Mouse (Mus musculus) ES-E14 (cell line): ENCODE measurements around the gene Srebf1. TPM values are rescaled to one million over a fixed set of nuclear protein-coding genes. Genes with fewer than 3 reads are reported as not detected.

Experiments
- DNase-seq: peaks from one replicate; pipeline ENCODE4 v3.0.0-alpha.2; 2013; ENCODE audit warnings: low read depth, low spot score
- H3K27ac ChIP-seq: 2 replicates; pipeline ENCODE4 v1.5.1; 2012; ENCODE audit warnings: low read depth, mild to moderate bottlenecking, low read length, moderate library complexity, mixed read lengths; ENCODE audit not compliant: poor library complexity, insufficient read depth, severe bottlenecking
- H3K36me3 ChIP-seq: 2 replicates; pipeline ENCODE4 v1.6.1; 2012; ENCODE audit warnings: mild to moderate bottlenecking, low read length, moderate library complexity, mixed read lengths; ENCODE audit not compliant: control insufficient read depth, poor library complexity, insufficient read depth, severe bottlenecking
- H3K4me1 ChIP-seq, 2 experiments: fragments of 150-350 bp in 1 of 2; sonication (generic) in 1 of 2; 2 replicates each; pipeline ENCODE4 v1.6.1; 2012; ENCODE audit warnings: low read length in 2 of 2, mild to moderate bottlenecking in 1 of 2, mixed read lengths in 1 of 2; ENCODE audit not compliant: control insufficient read depth in 2 of 2, insufficient read depth in 2 of 2, poor library complexity in 1 of 2
- H3K4me3 ChIP-seq, 2 experiments: fragments of 150-350 bp in 1 of 2; sonication (generic) in 1 of 2; 2 replicates each; pipeline ENCODE4 v1.5.1; 2012; ENCODE audit warnings: low read length in 2 of 2, low read depth in 1 of 2, mild to moderate bottlenecking in 1 of 2, mixed read lengths in 1 of 2; ENCODE audit not compliant: insufficient read depth in 1 of 2, poor library complexity in 1 of 2, severe bottlenecking in 1 of 2
- H3K9ac ChIP-seq: 2 replicates; pipeline ENCODE4 v1.6.1; 2012; ENCODE audit warnings: low read depth, mild to moderate bottlenecking, low read length, mixed read lengths; ENCODE audit not compliant: poor library complexity, insufficient read depth, severe bottlenecking
- H3K9me3 ChIP-seq: fragments of 150-350 bp; sonication (generic); 2 replicates; pipeline ENCODE4 v1.6.1; 2012; ENCODE audit warnings: low read depth, mild to moderate bottlenecking, low read length; ENCODE audit not compliant: control insufficient read depth, insufficient read depth
- CHD2 ChIP-seq: IDR thresholded peaks from 2 replicates; pipeline ENCODE4 v1.6.1; 2014; ENCODE audit warnings: mild to moderate bottlenecking, low read depth, low read length, inconsistent platforms
- HCFC1 ChIP-seq: IDR thresholded peaks from 2 replicates; pipeline ENCODE4 v1.6.1; 2012; ENCODE audit warnings: low read length, inconsistent platforms, borderline replicate concordance; ENCODE audit not compliant: insufficient read depth
- MAFK ChIP-seq: IDR thresholded peaks from 2 replicates; pipeline ENCODE4 v1.6.1; 2014; ENCODE audit warnings: mild to moderate bottlenecking, low read depth, low read length, inconsistent platforms; ENCODE audit not compliant: insufficient read depth
- ZC3H11A ChIP-seq: IDR thresholded peaks from 2 replicates; pipeline ENCODE4 v1.6.1; 2012; ENCODE audit warnings: low read depth, mild to moderate bottlenecking, inconsistent platforms, low read length, borderline replicate concordance
- ZNF384 ChIP-seq: IDR thresholded peaks from 2 replicates; pipeline ENCODE4 v1.6.1; 2012; ENCODE audit warnings: low read depth, low read length, inconsistent platforms
- in situ Hi-C, 2 experiments: fragments of 600-800 bp; cut with MboI; formaldehyde crosslinking; loops; one replicate each; pipeline ENCODE4 v1.15.1; 2025; ENCODE audit warnings: low sequenced_read_pairs in 2 of 2, inconsistent platforms in 1 of 2; ENCODE audit not compliant: unreplicated experiment in 2 of 2
- total RNA-seq: library from RNA; depleted of rRNA; stranded (reverse); fragments of 300-350 nt; gene quantifications from 2 replicates; pipeline ENCODE4 v1.2.3, GENCODE M21; 2012

Gene Srebf1
- total RNA-seq, 1 experiment, result 136 TPM

DNA sequence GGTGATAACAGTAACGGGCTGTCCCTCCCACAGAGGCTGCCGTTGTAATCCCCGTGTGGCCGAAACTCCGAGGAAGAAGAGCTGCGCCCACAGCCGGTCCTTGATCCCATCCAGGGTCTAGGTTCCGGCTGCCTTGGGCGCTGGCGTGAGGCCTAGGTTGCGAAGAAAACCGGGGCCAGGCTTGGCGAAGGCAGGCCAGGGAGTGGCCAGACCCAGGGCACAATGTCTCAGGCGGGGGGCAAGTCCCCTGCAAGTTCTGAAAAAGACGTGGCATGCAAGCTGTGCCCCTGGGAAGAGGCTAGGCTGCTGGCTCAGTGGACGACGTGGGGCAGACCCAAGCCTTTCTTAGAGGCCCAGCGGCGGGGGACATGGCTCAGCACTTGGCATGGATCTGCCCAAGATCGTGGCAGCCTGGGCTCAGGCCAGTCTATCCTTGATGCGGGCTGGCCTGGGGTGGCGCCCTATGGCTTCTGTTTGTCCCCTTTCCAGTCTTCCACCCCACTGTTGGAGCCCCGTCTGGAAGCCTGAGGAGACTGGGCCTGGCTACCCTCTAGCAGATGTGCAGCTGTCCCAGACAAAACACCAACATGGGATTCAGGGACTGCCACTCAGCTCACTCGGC is 24.3 kb downstream of the Srebf1 start:
- Histone ChIP-seq H3K4me3 (no peak overlapping the region), H3K27ac (no peak overlapping the region), H3K9ac (no peak overlapping the region), H3K9me3 (no peaks in the 10 kb centered on the region), H3K4me1 (peaks cover 2 to 3% of the 10 kb centered on the region in 2 experiments; a peak in 1 of 4 replicates), H3K36me3 (peaks cover 49% of the 10 kb centered on the region)
- TF ChIP-seq ZNF384 (no peak), MAFK (no peak), ZC3H11A (no peak), CHD2 (no peak), HCFC1 (no peak)
- in situ Hi-C loops, result no loop called here
- no peak for DNase-seq

DNA sequence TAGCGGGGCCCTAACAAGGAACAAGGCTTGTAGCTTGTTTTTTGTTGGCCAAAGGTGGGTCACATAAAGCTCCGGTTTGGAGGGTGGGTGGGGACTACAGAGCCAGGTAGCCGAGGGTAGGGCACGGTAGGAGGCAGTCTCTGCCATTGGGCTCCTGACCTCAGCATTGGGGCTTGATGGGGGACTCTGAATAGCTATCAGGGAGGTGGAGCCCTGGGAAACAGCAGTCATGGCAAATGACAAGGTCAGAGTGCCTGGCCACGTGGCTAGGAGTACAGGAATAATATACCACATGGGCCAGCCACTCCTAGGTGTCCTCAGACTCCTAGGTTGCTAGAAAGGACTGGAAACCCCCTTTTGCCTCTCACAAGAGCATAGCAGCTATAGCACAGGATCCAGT is 26.0 kb downstream of the Srebf1 start:
- no peak for DNase-seq
- no peaks in the 10 kb centered on the region for H3K9me3 ChIP-seq
- peaks cover 2 to 3% of the 10 kb centered on the region in 2 experiments; a peak in 1 of 4 replicates for H3K4me1 ChIP-seq
- no peak overlapping the region for H3K9ac ChIP-seq
- H3K36me3 ChIP-seq, result peaks cover 31% of the 10 kb centered on the region
- no peak for TF ChIP-seq MAFK
- no peak for TF ChIP-seq ZC3H11A
- no peak for TF ChIP-seq CHD2
- no peak for TF ChIP-seq ZNF384
- TF ChIP-seq HCFC1, result no peak
- no peak overlapping the region for H3K27ac ChIP-seq
- in situ Hi-C loops, result no loop called here
- no peak overlapping the region for H3K4me3 ChIP-seq

DNA sequence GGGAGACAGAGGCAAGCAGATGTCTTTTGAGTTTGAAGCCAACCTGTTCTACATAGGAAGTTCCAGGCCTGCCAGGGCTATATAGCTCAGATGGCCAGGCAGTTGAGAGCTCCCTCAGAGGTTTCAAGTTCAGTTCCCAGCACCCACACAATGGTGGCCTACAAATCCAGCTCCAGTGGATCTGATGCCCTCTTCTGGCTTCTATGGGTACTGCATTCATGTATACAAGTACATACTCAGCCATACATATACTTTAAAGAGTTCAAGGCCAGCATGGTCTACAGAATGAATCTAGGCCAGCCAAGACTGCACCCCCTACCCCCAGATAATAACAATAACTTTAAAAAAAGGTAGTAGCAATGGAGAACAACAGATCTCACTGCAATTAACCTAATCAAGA is 27.3 kb downstream of the Srebf1 start:
- no peak for TF ChIP-seq HCFC1
- no peak for TF ChIP-seq MAFK
- TF ChIP-seq CHD2, result no peak
- 0 out of 2 replicates have a peak, but pooled peaks have one; percentile 28 for TF ChIP-seq ZC3H11A
- H3K27ac ChIP-seq, result no peak overlapping the region
- in situ Hi-C loops, result no loop called here
- no peak overlapping the region for H3K9ac ChIP-seq
- no peak overlapping the region for H3K4me3 ChIP-seq
- peak; percentile 70 for DNase-seq
- 0 out of 4 replicates have a peak, but pooled peaks cover 2 to 3% of the 10 kb centered on the region in 2 experiments for H3K4me1 ChIP-seq
- no peaks in the 10 kb centered on the region for H3K9me3 ChIP-seq
- H3K36me3 ChIP-seq, result peaks cover 20% of the 10 kb centered on the region

DNA sequence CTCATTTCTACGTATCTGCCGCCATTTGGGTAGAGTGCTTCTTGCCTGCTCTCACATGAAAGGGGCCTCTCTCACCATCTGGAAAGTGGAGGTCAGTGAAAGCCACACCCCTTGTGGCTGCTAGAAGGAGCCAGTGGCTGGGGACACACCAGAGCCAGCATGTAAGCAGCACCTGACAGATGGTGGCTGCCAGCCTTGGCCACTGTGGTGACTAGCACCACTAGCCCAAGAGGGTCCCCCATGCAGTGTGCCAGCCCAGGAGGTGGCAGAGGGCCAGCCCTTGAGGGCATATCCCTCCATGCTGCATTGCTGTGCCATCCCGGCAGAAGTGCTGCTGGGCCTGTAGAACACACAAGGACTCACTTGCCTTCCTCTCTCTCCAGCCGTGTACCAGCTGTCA is 28.8 kb downstream of the Srebf1 start:
- H3K4me3 ChIP-seq, result no peak overlapping the region

More for the DNA sequence above, 28.8 kb downstream of the Srebf1 start:
- peaks cover 2 to 10% of the 10 kb centered on the region in 2 experiments; a peak in 1 of 4 replicates for H3K4me1 ChIP-seq
- peaks cover 16% of the 10 kb centered on the region; the same call in 1 of the 2 replicates for H3K36me3 ChIP-seq
- no peak overlapping the region for H3K9ac ChIP-seq
- no peaks in the 10 kb centered on the region for H3K9me3 ChIP-seq
- H3K27ac ChIP-seq, result no peak overlapping the region
- in situ Hi-C loops, result no loop called here
- no peak for DNase-seq
- TF ChIP-seq CHD2 (no peak), ZC3H11A (no peak), ZNF384 (no peak), HCFC1 (no peak), MAFK (no peak)
